Mouse (Mus musculus): ENCODE measurements around the gene Gngt2. TPM values are rescaled to one million over a fixed set of nuclear protein-coding genes. Genes with fewer than 3 reads are reported as not detected.

Gene Gngt2
- polyA plus RNA-seq, 1 experiment from 2014 or later = 32.2 TPM

DNA sequence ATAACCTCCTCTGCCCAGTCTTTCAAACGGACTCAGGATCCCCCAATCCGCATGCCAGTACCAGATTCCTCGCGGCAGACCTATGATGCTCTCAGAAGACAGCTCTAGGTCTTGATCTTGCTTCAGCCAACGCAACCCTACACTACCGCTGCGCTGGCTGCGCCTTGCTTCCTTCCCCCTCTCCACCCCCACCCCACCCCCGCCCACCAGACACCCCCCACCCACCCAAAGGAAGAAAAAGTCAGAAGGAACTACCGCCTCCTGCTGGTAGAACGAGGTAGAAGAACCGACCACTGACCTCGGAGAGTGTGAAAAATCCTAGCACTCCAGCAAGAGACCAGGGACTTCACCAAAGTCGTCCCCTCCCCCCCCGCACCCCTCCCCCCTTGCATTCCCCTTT, 5.4 kb upstream of the Gngt2 start:
- ATAC-seq (no peak), DNase-seq (peak; percentile 40)
- no peak for TF ChIP-seq EP300 (IDR thresholded peaks at IDR 0.05; ENCODE audit: low read depth)
- peak; percentile 48 for TF ChIP-seq CTCF (IDR thresholded peaks at IDR 0.05; ENCODE audit: low read depth)
- H3K36me3 ChIP-seq (replicated peaks; ENCODE audit: insufficient read depth, low read length) = peaks cover 5% of the 10 kb centered on the region; the same call in 1 of the 2 replicates
- peaks cover 47% of the 10 kb centered on the region for H3K27me3 ChIP-seq (ENCODE audit: insufficient read depth, low read length)
- H3K4me3 ChIP-seq (ENCODE audit: low read depth, low read length) = peak overlapping the region; percentile 44
- peaks cover 57% of the 10 kb centered on the region for H3K4me1 ChIP-seq (ENCODE audit: insufficient read depth)
- no peaks in the 10 kb centered on the region for H3K9me3 ChIP-seq (ENCODE audit: low read length)
- WGBS (ENCODE audit: insufficient replicate concordance) = 11% methylated on average over 15 of the region's 15 CpGs
- H3K9ac ChIP-seq (replicated peaks) = no peak overlapping the region
- H3K27ac ChIP-seq (ENCODE audit: low read depth) = no peak overlapping the region
- peak overlapping the region; percentile 63 for H3K4me2 ChIP-seq (ENCODE audit: low read depth, low read length)

DNA sequence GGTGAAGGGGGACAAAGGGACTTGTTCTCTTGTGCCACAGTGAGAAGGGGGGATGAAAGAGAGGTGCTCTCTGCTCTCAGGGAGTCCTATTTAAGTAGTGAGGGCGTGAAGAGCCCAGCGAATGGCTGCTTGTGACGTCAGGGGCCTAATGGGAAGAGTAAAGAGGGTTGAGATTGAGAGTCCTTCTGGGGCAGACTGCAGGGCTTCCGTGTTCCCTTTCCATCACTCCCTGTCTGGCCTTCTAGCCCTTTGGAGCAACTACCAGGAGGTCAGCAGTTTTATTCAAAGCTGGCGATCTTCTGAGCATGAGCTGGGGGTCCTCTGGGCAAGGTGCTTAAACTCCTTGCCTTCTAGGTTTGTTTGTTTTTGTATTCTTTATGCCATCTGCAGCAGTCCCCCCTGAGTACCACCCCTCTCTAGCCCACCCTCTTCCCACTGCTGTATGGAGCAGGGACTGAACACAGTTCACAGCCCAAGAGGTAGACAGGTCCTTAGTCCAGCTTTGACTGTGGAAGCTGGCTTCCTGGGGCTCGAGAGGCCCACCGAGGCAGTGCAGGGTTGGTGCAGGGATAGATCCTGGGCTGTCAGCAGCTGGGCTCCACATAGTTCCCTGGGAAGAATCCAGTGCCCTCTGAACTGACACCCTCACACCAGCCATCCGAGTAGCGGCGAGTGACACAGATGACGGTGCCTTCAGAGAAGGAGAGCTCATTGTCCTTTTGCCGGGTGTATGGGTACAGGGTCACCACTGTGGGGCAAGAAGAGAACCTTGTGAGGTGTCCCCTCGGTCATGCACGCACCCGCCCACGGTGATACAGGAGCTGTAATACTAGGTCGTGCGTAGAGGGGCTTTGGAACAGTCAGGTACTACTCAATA, 4.6 kb upstream of the Gngt2 start:
- Histone ChIP-seq H3K4me2 (ENCODE audit: low read depth, low read length) (no peak overlapping the region), H3K9me3 (ENCODE audit: low read length) (no peaks in the 10 kb centered on the region), H3K36me3 (replicated peaks; ENCODE audit: insufficient read depth, low read length) (peaks cover 5% of the 10 kb centered on the region; the same call in 1 of the 2 replicates), H3K4me1 (ENCODE audit: insufficient read depth) (peaks cover 60% of the 10 kb centered on the region), H3K4me3 (ENCODE audit: low read depth, low read length) (no peak overlapping the region), H3K9ac (replicated peaks) (no peak overlapping the region), H3K27ac (ENCODE audit: low read depth) (no peak overlapping the region), H3K27me3 (ENCODE audit: insufficient read depth, low read length) (peaks cover 47% of the 10 kb centered on the region)
- TF ChIP-seq EP300 (IDR thresholded peaks at IDR 0.05; ENCODE audit: low read depth) (no peak), CTCF (IDR thresholded peaks at IDR 0.05; ENCODE audit: low read depth) (no peak)
- WGBS (ENCODE audit: insufficient replicate concordance) = 74% methylated on average over 18 of the region's 18 CpGs
- DNase-seq = peak; percentile 16
- ATAC-seq = no peak

DNA sequence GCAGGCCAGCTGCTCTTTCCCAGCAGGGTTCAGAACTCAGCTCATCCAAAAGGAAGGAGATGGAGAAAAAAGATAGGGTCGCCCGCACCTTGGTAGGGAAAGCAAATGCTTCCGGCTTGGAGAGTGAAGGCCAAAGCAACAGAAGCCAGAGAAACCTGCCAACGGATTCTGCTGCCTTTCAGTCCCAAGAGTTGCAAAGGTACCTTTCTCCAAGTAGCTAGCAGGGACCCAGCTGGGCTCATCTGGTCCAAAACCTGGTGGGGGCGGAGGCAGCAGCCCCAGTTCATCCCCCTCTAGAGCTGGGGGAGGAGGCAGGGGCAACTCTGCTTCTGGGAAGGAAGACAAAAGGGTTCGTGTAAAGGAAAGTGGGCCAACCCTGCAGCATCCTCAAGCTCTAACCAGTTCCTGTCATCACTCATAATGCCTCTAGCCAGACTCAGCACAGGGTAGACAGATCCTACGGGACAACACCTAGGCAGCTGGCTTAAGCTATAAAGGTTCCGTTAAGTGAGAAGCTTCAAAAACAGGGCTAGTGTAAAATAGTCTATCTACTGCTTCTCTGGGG, 3.9 kb upstream of the Gngt2 start:
- H3K9ac ChIP-seq (replicated peaks) = no peak overlapping the region
- 0 out of 2 replicates have a peak overlapping the region, but pooled peaks have one; percentile 54 for H3K4me2 ChIP-seq (ENCODE audit: low read depth, low read length)
- H3K9me3 ChIP-seq (ENCODE audit: low read length) = no peaks in the 10 kb centered on the region
- peaks cover 5% of the 10 kb centered on the region; the same call in 1 of the 2 replicates for H3K36me3 ChIP-seq (replicated peaks; ENCODE audit: insufficient read depth, low read length)
- ATAC-seq = no peak
- H3K27ac ChIP-seq (ENCODE audit: low read depth) = no peak overlapping the region
- no peak overlapping the region for H3K4me3 ChIP-seq (ENCODE audit: low read depth, low read length)
- DNase-seq = no peak
- TF ChIP-seq CTCF (IDR thresholded peaks at IDR 0.05; ENCODE audit: low read depth) (no peak), EP300 (IDR thresholded peaks at IDR 0.05; ENCODE audit: low read depth) (no peak)
- peaks cover 61% of the 10 kb centered on the region for H3K4me1 ChIP-seq (ENCODE audit: insufficient read depth)
- peaks cover 47% of the 10 kb centered on the region for H3K27me3 ChIP-seq (ENCODE audit: insufficient read depth, low read length)
- 64% methylated on average over 8 of the region's 8 CpGs for WGBS (ENCODE audit: insufficient replicate concordance)

DNA sequence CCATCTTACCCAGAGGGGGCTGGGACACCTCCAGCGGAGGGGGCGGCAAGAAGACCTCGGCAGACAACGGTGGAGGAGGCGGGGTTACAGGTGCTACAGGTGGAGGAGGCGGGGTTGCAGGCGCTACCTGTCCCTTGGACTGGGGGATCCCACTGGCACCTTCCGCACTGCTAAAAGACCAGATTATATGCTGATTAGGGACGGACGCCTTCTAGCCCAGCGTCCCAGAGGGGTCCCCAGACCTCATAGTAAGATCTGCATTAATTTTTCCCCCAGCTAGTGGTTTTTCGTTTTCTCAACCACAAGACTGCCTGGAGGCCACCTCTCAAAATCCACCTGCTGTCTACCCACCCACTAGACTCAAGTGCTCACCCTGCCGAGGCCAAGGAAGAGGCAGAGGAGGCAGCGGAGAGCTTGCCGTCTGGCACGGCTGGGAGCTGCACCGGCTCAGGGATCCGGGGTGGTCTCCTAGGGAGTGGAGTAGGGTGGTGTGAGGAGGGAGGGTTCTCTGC, 3.3 kb upstream of the Gngt2 start:
- Histone ChIP-seq H3K9ac (replicated peaks) (peak overlapping the region; percentile 1; the same call in 1 of the 2 replicates), H3K9me3 (ENCODE audit: low read length) (no peaks in the 10 kb centered on the region), H3K27ac (ENCODE audit: low read depth) (peak overlapping the region; percentile 74; the same call in 1 of the 2 replicates), H3K4me3 (ENCODE audit: low read depth, low read length) (no peak overlapping the region), H3K27me3 (ENCODE audit: insufficient read depth, low read length) (peaks cover 47% of the 10 kb centered on the region), H3K36me3 (replicated peaks; ENCODE audit: insufficient read depth, low read length) (peaks cover 5% of the 10 kb centered on the region; the same call in 1 of the 2 replicates), H3K4me1 (ENCODE audit: insufficient read depth) (peaks cover 66% of the 10 kb centered on the region), H3K4me2 (ENCODE audit: low read depth, low read length) (peak overlapping the region; percentile 54)
- TF ChIP-seq EP300 (IDR thresholded peaks at IDR 0.05; ENCODE audit: low read depth) (no peak), CTCF (IDR thresholded peaks at IDR 0.05; ENCODE audit: low read depth) (no peak)
- 22% methylated on average over 17 of the region's 18 CpGs for WGBS (ENCODE audit: insufficient replicate concordance)
- ATAC-seq (no peak), DNase-seq (peak; percentile 23)

DNA sequence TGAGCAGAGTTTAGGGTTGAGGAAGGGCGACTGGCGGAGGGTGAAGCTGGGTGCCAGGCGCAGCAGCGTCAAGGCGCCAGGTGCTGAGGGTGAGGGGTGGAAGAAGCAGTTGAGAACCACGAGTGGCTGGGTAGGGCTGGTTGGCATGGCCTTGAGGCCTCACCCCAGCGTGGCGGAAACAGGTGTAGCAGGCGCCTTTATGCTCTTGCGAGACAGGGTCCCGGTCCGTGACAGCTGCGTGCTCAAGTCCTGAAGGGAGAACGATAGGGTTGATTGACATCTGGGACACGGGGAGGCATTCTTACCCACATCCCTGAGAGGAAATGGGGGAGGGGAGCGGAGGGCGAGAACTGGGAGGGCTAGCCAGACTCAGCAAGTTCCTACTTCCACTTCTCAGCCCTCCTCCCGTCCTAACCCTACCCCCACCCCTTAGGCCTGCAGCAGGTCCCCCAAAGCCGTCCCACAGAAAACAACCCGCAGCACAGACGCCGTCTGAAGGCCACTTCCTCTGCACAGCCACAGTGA, 2.8 kb upstream of the Gngt2 start:
- no peak overlapping the region for H3K4me3 ChIP-seq (ENCODE audit: low read depth, low read length)

More for the DNA sequence above, 2.8 kb upstream of the Gngt2 start:
- peaks cover 69% of the 10 kb centered on the region for H3K4me1 ChIP-seq (ENCODE audit: insufficient read depth)
- TF ChIP-seq CTCF (IDR thresholded peaks at IDR 0.05; ENCODE audit: low read depth) = no peak
- 4% methylated on average over 22 of the region's 22 CpGs for WGBS (ENCODE audit: insufficient replicate concordance)
- H3K9me3 ChIP-seq (ENCODE audit: low read length) = no peaks in the 10 kb centered on the region
- peaks cover 45% of the 10 kb centered on the region for H3K27me3 ChIP-seq (ENCODE audit: insufficient read depth, low read length)
- H3K27ac ChIP-seq (ENCODE audit: low read depth) = peak overlapping the region; percentile 74
- DNase-seq (peak; percentile 72), ATAC-seq (peak; percentile 52)
- peak overlapping the region; percentile 1; the same call in 1 of the 2 replicates for H3K9ac ChIP-seq (replicated peaks)
- peak overlapping the region; percentile 54 for H3K4me2 ChIP-seq (ENCODE audit: low read depth, low read length)
- peaks cover 5% of the 10 kb centered on the region; the same call in 1 of the 2 replicates for H3K36me3 ChIP-seq (replicated peaks; ENCODE audit: insufficient read depth, low read length)

Measured in liver, postnatal 0 days (tissue).